Mouse (Mus musculus) forebrain, embryonic 13.5 days (tissue): ENCODE data around the gene Itgb2. TPM values are rescaled to one million over a fixed set of nuclear protein-coding genes. Genes with fewer than 3 reads are reported as not detected.

Experiments used
- ATAC-seq: fragments of 200-750 bp; cut with Nextera tagmentation; 2 replicates; pipeline ENCODE4 v1.8.0; 2017
- H3K27ac ChIP-seq: fragments of 300-500 bp; sonication (generic); 2 replicates; pipeline ENCODE4 v1.5.1; 2015; ENCODE audit warnings: inconsistent platforms, mild to moderate bottlenecking, moderate library complexity
- H3K27me3 ChIP-seq: fragments of 300-500 bp; sonication (generic); 2 replicates; pipeline ENCODE4 v1.6.1; 2015; ENCODE audit warnings: mild to moderate bottlenecking, inconsistent platforms
- H3K36me3 ChIP-seq: fragments of 300-500 bp; sonication (generic); 2 replicates; pipeline ENCODE4 v1.6.1; 2015; ENCODE audit warnings: mild to moderate bottlenecking, inconsistent platforms; ENCODE audit not compliant: poor library complexity, severe bottlenecking
- H3K4me1 ChIP-seq: fragments of 300-500 bp; sonication (generic); 2 replicates; pipeline ENCODE4 v1.6.1; 2015; ENCODE audit warnings: inconsistent platforms
- H3K4me2 ChIP-seq: fragments of 300-500 bp; sonication (generic); 2 replicates; pipeline ENCODE4 v1.6.1; 2015; ENCODE audit warnings: inconsistent platforms, mild to moderate bottlenecking, moderate library complexity
- H3K4me3 ChIP-seq: fragments of 300-500 bp; sonication (generic); 2 replicates; pipeline ENCODE4 v1.5.1; 2015; ENCODE audit warnings: mild to moderate bottlenecking, inconsistent platforms
- H3K9ac ChIP-seq: fragments of 300-500 bp; sonication (generic); 2 replicates; pipeline ENCODE4 v1.6.1; 2015; ENCODE audit warnings: mild to moderate bottlenecking, inconsistent platforms
- H3K9me3 ChIP-seq: fragments of 300-500 bp; sonication (generic); replicated peaks from 2 replicates; pipeline ENCODE4 v1.6.1; 2016; ENCODE audit warnings: inconsistent platforms
- WGBS: fragments of 180-500 bp; shearing (Covaris S2); methylation state at CpG from one replicate; pipeline ENCODE4 v1.1.7; 2015; 5-methylcytosine and 5-hydroxymethylcytosine counted together
- polyA plus RNA-seq: library from polyadenylated mRNA; unstranded; fragments of >200 nt; fragmentation: Nextera tagmentation; extraction: Ambion mirVana; gene quantifications from 2 replicates; pipeline ENCODE4 v1.2.1, GENCODE M21; 2015

Itgb2 gene
- polyA plus RNA-seq, 1 experiment from 2014 or later: 0.34 TPM

GRCm38 (mm10) chr10:77540576-77541102, 10.6 kb downstream of the Itgb2 start:
- no peak overlapping the region for H3K27ac ChIP-seq
- no peaks in the 10 kb centered on the region for H3K4me1 ChIP-seq
- H3K36me3 ChIP-seq: no peaks in the 10 kb centered on the region
- H3K9me3 ChIP-seq: no peaks in the 10 kb centered on the region
- no peak overlapping the region for H3K9ac ChIP-seq
- no peak overlapping the region for H3K4me2 ChIP-seq
- ATAC-seq: no peak
- H3K4me3 ChIP-seq: no peak overlapping the region
- 0 out of 2 replicates have a peak, but pooled peaks cover 2% of the 10 kb centered on the region for H3K27me3 ChIP-seq
- whole genome bisulfite sequencing: 88% methylated on average over 4 of the region's 4 CpGs

- ATAC-seq: no peak
- Histone ChIP-seq H3K27ac (no peak overlapping the region), H3K27me3 (0 out of 2 replicates have a peak, but pooled peaks cover 2% of the 10 kb centered on the region), H3K4me2 (no peak overlapping the region), H3K9me3 (no peaks in the 10 kb centered on the region), H3K36me3 (no peaks in the 10 kb centered on the region), H3K4me3 (no peak overlapping the region), H3K4me1 (no peaks in the 10 kb centered on the region), H3K9ac (no peak overlapping the region)
- WGBS: 84% methylated on average over 10 of the region's 10 CpGs
Observed at GRCm38 (mm10) chr10:77541864-77542666, 12.0 kb downstream of the Itgb2 start.

- H3K4me3 ChIP-seq: no peak overlapping the region
- 0 out of 2 replicates have a peak, but pooled peaks cover 2% of the 10 kb centered on the region for H3K27me3 ChIP-seq
- ATAC-seq: no peak
- no peaks in the 10 kb centered on the region for H3K36me3 ChIP-seq
- WGBS: 46% methylated on average over 7 of the region's 7 CpGs
- H3K9ac ChIP-seq: no peak overlapping the region
- no peak overlapping the region for H3K4me2 ChIP-seq
- no peak overlapping the region for H3K27ac ChIP-seq
- H3K4me1 ChIP-seq: no peaks in the 10 kb centered on the region
- H3K9me3 ChIP-seq: no peaks in the 10 kb centered on the region
Observed at GRCm38 (mm10) chr10:77543226-77543625, 13.2 kb downstream of the Itgb2 start.

- WGBS: 80% methylated on average over 5 of the region's 5 CpGs
- Histone ChIP-seq H3K27me3 (0 out of 2 replicates have a peak, but pooled peaks cover 2% of the 10 kb centered on the region), H3K4me1 (no peaks in the 10 kb centered on the region), H3K9me3 (no peaks in the 10 kb centered on the region), H3K27ac (no peak overlapping the region), H3K4me2 (no peak overlapping the region), H3K9ac (no peak overlapping the region), H3K4me3 (no peak overlapping the region), H3K36me3 (no peaks in the 10 kb centered on the region)
- no peak for ATAC-seq
Observed at GRCm38 (mm10) chr10:77544916-77545315, 14.9 kb downstream of the Itgb2 start.

- WGBS: 93% methylated on average over 10 of the region's 10 CpGs
- H3K9ac ChIP-seq: no peak overlapping the region
- no peak overlapping the region for H3K4me2 ChIP-seq
- no peaks in the 10 kb centered on the region for H3K9me3 ChIP-seq
- no peak overlapping the region for H3K27ac ChIP-seq
- no peaks in the 10 kb centered on the region for H3K4me1 ChIP-seq
- no peak overlapping the region for H3K4me3 ChIP-seq
- no peak for ATAC-seq
- H3K36me3 ChIP-seq: no peaks in the 10 kb centered on the region
- 0 out of 2 replicates have a peak, but pooled peaks cover 2% of the 10 kb centered on the region for H3K27me3 ChIP-seq
Observed at GRCm38 (mm10) chr10:77548576-77548975, 18.5 kb downstream of the Itgb2 start.

GRCm38 (mm10) chr10:77550874-77551273, 20.8 kb downstream of the Itgb2 start:
- no peaks in the 10 kb centered on the region for H3K4me1 ChIP-seq
- 78% methylated on average over 11 of the region's 11 CpGs for WGBS
- ATAC-seq: no peak
- no peaks in the 10 kb centered on the region for H3K9me3 ChIP-seq
- no peak overlapping the region for H3K27ac ChIP-seq
- no peak overlapping the region for H3K4me2 ChIP-seq
- no peaks in the 10 kb centered on the region for H3K36me3 ChIP-seq
- no peaks in the 10 kb centered on the region for H3K27me3 ChIP-seq
- H3K4me3 ChIP-seq: no peak overlapping the region
- no peak overlapping the region for H3K9ac ChIP-seq

- ATAC-seq: no peak
- no peaks in the 10 kb centered on the region for H3K9me3 ChIP-seq
- H3K36me3 ChIP-seq: no peaks in the 10 kb centered on the region
- H3K27ac ChIP-seq: no peak overlapping the region
- no peaks in the 10 kb centered on the region for H3K27me3 ChIP-seq
- WGBS: 93% methylated on average over 5 of the region's 5 CpGs
- H3K9ac ChIP-seq: no peak overlapping the region
- no peak overlapping the region for H3K4me2 ChIP-seq
- no peak overlapping the region for H3K4me3 ChIP-seq
- H3K4me1 ChIP-seq: no peaks in the 10 kb centered on the region
Observed at GRCm38 (mm10) chr10:77552162-77552561, 22.1 kb downstream of the Itgb2 start.

GRCm38 (mm10) chr10:77553285-77553684, 23.2 kb downstream of the Itgb2 start:
- 81% methylated on average over 4 of the region's 4 CpGs for WGBS
- H3K4me2 ChIP-seq: no peak overlapping the region
- H3K4me3 ChIP-seq: no peak overlapping the region
- H3K9me3 ChIP-seq: no peaks in the 10 kb centered on the region
- H3K27ac ChIP-seq: no peak overlapping the region
- ATAC-seq: no peak
- no peaks in the 10 kb centered on the region for H3K36me3 ChIP-seq
- no peak overlapping the region for H3K9ac ChIP-seq
- no peaks in the 10 kb centered on the region for H3K4me1 ChIP-seq
- H3K27me3 ChIP-seq: no peaks in the 10 kb centered on the region

- H3K9me3 ChIP-seq: no peaks in the 10 kb centered on the region
- H3K4me3 ChIP-seq: no peak overlapping the region
- H3K4me2 ChIP-seq: no peak overlapping the region
- H3K36me3 ChIP-seq: no peaks in the 10 kb centered on the region
- no peaks in the 10 kb centered on the region for H3K4me1 ChIP-seq
- 91% methylated on average over 4 of the region's 4 CpGs for WGBS
- H3K9ac ChIP-seq: no peak overlapping the region
- no peak overlapping the region for H3K27ac ChIP-seq
- ATAC-seq: no peak
- H3K27me3 ChIP-seq: no peaks in the 10 kb centered on the region
Observed at GRCm38 (mm10) chr10:77554918-77555317, 24.9 kb downstream of the Itgb2 start.

- 86% methylated on average over 7 of the region's 7 CpGs for WGBS
- Histone ChIP-seq H3K4me2 (no peak overlapping the region), H3K27ac (no peak overlapping the region), H3K36me3 (no peaks in the 10 kb centered on the region), H3K9ac (no peak overlapping the region), H3K27me3 (no peaks in the 10 kb centered on the region), H3K4me1 (no peaks in the 10 kb centered on the region), H3K4me3 (no peak overlapping the region), H3K9me3 (no peaks in the 10 kb centered on the region)
- no peak for ATAC-seq
Observed at GRCm38 (mm10) chr10:77556631-77557030, 26.6 kb downstream of the Itgb2 start.

- no peak for ATAC-seq
- WGBS: 84% methylated on average over 4 of the region's 4 CpGs
- H3K4me2 ChIP-seq: no peak overlapping the region
Observed at GRCm38 (mm10) chr10:77557641-77558040, 27.6 kb downstream of the Itgb2 start.

GRCm38 (mm10) chr10:77560090-77560489, 30.0 kb downstream of the Itgb2 start:
- Histone ChIP-seq H3K4me3 (no peak overlapping the region), H3K4me1 (no peaks in the 10 kb centered on the region), H3K9me3 (no peaks in the 10 kb centered on the region), H3K4me2 (no peak overlapping the region), H3K9ac (no peak overlapping the region), H3K36me3 (no peaks in the 10 kb centered on the region), H3K27me3 (no peaks in the 10 kb centered on the region), H3K27ac (no peak overlapping the region)
- no peak for ATAC-seq
- WGBS: 87% methylated on average over 11 of the region's 11 CpGs

More at GRCm38 (mm10) chr10:77557641-77558040, 27.6 kb downstream of the Itgb2 start:
- no peak overlapping the region for H3K4me3 ChIP-seq
- no peaks in the 10 kb centered on the region for H3K36me3 ChIP-seq
- H3K27me3 ChIP-seq: no peaks in the 10 kb centered on the region
- no peak overlapping the region for H3K9ac ChIP-seq
- no peak overlapping the region for H3K27ac ChIP-seq
- no peaks in the 10 kb centered on the region for H3K4me1 ChIP-seq
- H3K9me3 ChIP-seq: no peaks in the 10 kb centered on the region
